Mouse (Mus musculus) brain, embryonic 14.5 days (tissue): ENCODE results near the gene Cyp21a1.

ENCODE experiments used
- CTCF ChIP-seq: fragments of 200-500 bp; IDR thresholded peaks from 2 replicates; pipeline ENCODE4 v1.5.1; 2012; ENCODE audit warnings: inconsistent platforms, mild to moderate bottlenecking, moderate library complexity, borderline replicate concordance; ENCODE audit not compliant: insufficient read depth, insufficient read length; ENCODE audit errors: extremely low read depth
- POLR2A ChIP-seq: fragments of 200-500 bp; IDR thresholded peaks from 2 replicates; pipeline ENCODE4 v1.6.1; 2012; ENCODE audit warnings: mild to moderate bottlenecking, inconsistent platforms, borderline replicate concordance; ENCODE audit not compliant: poor library complexity, insufficient read depth, insufficient read length, severe bottlenecking; ENCODE audit errors: extremely low read depth

GRCm38 (mm10) chr17:34795016-34795415 lies 9.3 kb downstream of the Cyp21a1 start:
- TF ChIP-seq CTCF (no peak), POLR2A (no peak)
